Mouse (Mus musculus) midbrain, embryonic 16.5 days (tissue): ENCODE results near the gene Phf21b. TPM values are rescaled to one million over a fixed set of nuclear protein-coding genes. Genes with fewer than 3 reads are reported as not detected.

Source experiments
- ATAC-seq: fragments of 200-750 bp; cut with Nextera tagmentation; 2 replicates; pipeline ENCODE4 v1.8.0; 2017; ENCODE audit warnings: moderate TSS enrichment
- H3K27ac ChIP-seq: fragments of 300-500 bp; sonication (generic); 2 replicates; pipeline ENCODE4 v1.5.1; 2014; ENCODE audit warnings: mild to moderate bottlenecking, low read length, mixed read lengths
- H3K27me3 ChIP-seq: fragments of 300-500 bp; sonication (generic); 2 replicates; pipeline ENCODE4 v1.6.1; 2014; ENCODE audit warnings: low read depth, low read length, mixed read lengths; ENCODE audit not compliant: control insufficient read depth, insufficient read depth
- H3K36me3 ChIP-seq: fragments of 300-500 bp; sonication (generic); 2 replicates; pipeline ENCODE4 v1.6.1; 2014; ENCODE audit warnings: mild to moderate bottlenecking, low read length, moderate library complexity, mixed read lengths; ENCODE audit not compliant: control insufficient read depth, insufficient read depth
- H3K4me1 ChIP-seq: fragments of 300-500 bp; sonication (generic); 2 replicates; pipeline ENCODE4 v1.6.1; 2014; ENCODE audit warnings: mild to moderate bottlenecking, low read length, mixed read lengths; ENCODE audit not compliant: control insufficient read depth, insufficient read depth
- H3K4me2 ChIP-seq: fragments of 300-500 bp; sonication (generic); 2 replicates; pipeline ENCODE4 v1.6.1; 2014; ENCODE audit warnings: mild to moderate bottlenecking, low read length, mixed read lengths
- H3K4me3 ChIP-seq: fragments of 300-500 bp; sonication (generic); 2 replicates; pipeline ENCODE4 v1.5.1; 2014; ENCODE audit warnings: low read depth, mild to moderate bottlenecking, low read length, moderate library complexity, mixed read lengths
- H3K9ac ChIP-seq: fragments of 300-500 bp; sonication (generic); 2 replicates; pipeline ENCODE4 v1.6.1; 2014; ENCODE audit warnings: low read depth, low read length, mixed read lengths
- H3K9me3 ChIP-seq: fragments of 300-500 bp; sonication (generic); replicated peaks from 2 replicates; pipeline ENCODE4 v1.6.1; 2014; ENCODE audit warnings: mild to moderate bottlenecking, low read length, mixed read lengths; ENCODE audit not compliant: control insufficient read depth, poor library complexity, severe bottlenecking
- WGBS: fragments of 180-500 bp; shearing (Covaris S2); extraction: QIAGEN DNeasy Blood & Tissue Kit; methylation state at CpG from one replicate; pipeline ENCODE4 v1.1.7; 2014; 5-methylcytosine and 5-hydroxymethylcytosine counted together
- polyA plus RNA-seq: library from polyadenylated mRNA; unstranded; fragments of >200 nt; fragmentation: Nextera tagmentation; extraction: Ambion mirVana; gene quantifications from 2 replicates; pipeline ENCODE4 v1.2.1, GENCODE M21; 2015

Gene Phf21b
- polyA plus RNA-seq, 1 experiment from 2014 or later: 3.5 TPM

DNA sequence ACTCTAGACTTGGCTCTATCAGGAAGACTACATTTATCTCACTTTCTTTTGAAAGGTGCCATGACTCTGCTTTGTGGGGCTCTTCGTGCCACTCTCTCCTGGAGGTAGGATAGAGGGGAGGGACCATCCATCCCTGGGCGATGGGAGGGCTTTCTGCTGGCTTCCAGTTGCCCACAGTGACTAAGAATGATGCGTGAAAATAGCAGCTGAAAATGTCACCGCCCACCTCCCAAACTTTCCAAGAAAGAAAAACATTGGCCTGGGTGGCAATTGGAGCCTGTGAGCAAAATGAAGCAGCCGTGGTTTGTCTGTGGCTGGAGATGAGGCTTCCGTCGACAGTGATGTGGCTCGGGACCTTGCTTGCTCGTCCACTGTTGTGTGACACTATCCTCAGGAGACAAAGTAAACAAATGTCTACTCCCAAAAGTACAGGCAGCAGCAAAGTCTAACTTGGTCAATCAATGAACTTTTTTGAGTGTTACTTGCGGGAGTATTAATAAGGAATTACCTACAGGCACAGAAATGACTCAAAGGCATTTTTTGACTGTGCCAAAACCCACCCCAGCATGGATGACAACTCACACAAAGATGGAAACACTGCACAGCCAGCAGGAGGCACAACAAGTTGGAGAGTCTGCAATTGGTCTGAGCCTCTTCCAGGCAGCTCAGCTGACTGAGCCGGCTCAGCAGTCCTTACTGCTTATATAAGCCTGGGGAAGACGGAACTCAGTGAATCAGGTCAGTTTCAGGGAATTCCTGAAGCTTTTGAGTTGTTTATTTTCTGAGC is 21.4 kb upstream of the Phf21b start:
- Histone ChIP-seq H3K4me3 (no peak overlapping the region), H3K9ac (no peak overlapping the region), H3K27ac (no peak overlapping the region), H3K27me3 (no peaks in the 10 kb centered on the region), H3K9me3 (no peaks in the 10 kb centered on the region), H3K4me2 (no peak overlapping the region), H3K36me3 (no peaks in the 10 kb centered on the region), H3K4me1 (no peaks in the 10 kb centered on the region)
- 88% methylated on average over 12 of the region's 12 CpGs for WGBS
- ATAC-seq: no peak

DNA sequence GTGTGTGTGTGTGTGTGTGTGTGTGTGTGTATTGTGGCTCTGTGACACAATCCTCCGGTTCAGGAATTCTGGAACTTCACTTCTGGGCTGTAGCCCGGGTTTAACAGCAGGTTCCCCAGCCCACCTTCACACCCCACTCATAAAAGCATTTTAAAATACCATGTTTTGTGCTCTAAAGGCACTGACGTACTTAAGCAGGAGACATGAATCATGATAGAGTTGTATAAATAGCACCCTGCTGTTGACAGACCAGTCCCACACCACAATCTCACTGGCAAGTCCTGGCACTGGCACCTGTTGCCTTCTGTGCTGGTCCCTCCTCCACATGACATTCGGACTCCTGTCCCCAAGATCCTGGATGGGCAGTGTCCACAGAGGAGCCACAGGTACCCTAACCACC is 18.0 kb upstream of the Phf21b start:
- no peak overlapping the region for H3K9ac ChIP-seq
- no peaks in the 10 kb centered on the region for H3K4me1 ChIP-seq
- no peak overlapping the region for H3K4me2 ChIP-seq
- no peak overlapping the region for H3K27ac ChIP-seq
- H3K27me3 ChIP-seq: no peaks in the 10 kb centered on the region
- ATAC-seq: no peak
- WGBS: 86% methylated on average over 4 of the region's 4 CpGs
- no peaks in the 10 kb centered on the region for H3K36me3 ChIP-seq
- no peak overlapping the region for H3K4me3 ChIP-seq
- no peaks in the 10 kb centered on the region for H3K9me3 ChIP-seq

DNA sequence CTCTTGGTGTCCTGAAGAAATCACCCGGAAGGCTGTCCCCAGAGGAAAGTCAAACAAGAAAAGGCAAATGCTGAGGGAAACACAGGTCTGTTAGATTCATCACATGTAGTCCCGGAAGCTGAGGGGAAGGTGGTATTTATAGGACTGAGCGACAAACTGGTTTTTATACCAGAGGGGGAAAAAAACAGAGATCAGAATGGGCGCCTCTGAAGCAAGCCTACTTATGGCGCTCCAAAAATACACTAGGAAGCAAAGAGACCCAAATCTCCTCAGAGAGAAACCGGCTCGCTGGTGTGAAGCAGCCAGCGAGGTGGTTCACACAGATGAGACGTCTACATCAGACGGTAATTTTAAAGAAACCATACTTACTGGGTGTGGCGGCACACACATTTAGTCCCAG is 17.2 kb upstream of the Phf21b start:
- no peak for ATAC-seq
- no peaks in the 10 kb centered on the region for H3K9me3 ChIP-seq
- no peak overlapping the region for H3K4me3 ChIP-seq
- no peak overlapping the region for H3K4me2 ChIP-seq
- H3K9ac ChIP-seq: no peak overlapping the region
- 85% methylated on average over 11 of the region's 11 CpGs for WGBS
- no peaks in the 10 kb centered on the region for H3K4me1 ChIP-seq
- H3K27me3 ChIP-seq: no peaks in the 10 kb centered on the region
- H3K27ac ChIP-seq: no peak overlapping the region
- no peaks in the 10 kb centered on the region for H3K36me3 ChIP-seq

DNA sequence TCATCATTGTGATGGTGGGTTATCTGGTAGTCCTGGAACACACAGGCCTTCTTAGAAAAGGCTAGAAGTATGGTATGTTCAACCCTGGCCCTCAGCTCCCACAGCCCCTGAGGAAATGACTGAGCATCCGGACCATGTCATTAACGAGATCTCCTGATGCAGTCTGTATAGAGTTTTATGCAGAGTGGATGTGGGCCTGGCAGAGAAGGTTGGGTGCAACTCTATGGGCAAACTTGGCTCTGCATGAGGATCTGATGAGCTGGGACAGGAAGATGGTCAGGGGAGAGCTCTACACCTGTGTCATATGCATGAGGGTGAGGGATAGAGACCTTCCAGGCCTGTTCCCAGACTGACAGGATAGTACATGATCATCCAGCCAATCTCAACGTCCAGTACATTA is 16.0 kb upstream of the Phf21b start:
- Histone ChIP-seq H3K4me1 (no peaks in the 10 kb centered on the region), H3K27me3 (no peaks in the 10 kb centered on the region)
- WGBS: 89% methylated on average over 3 of the region's 3 CpGs

DNA sequence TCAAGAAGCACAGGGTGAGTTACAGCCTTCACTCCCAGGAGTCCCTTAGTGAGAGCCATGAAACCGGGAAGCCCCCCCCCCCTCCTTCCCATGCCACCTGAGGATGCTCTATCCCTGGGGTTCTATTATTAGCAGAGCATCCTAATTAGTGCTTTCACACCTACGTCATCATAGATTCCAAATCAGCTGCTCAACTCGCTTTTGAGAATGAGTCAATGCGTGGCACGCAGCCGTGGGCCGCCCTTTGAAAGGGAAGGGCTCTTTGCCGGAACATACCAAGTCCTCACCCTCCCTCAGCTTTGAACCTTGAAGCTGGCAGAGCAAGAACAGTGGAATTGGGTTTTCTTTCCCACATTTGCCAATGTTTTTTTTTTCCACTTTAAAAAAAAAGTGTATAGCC is 6.1 kb upstream of the Phf21b start:
- Histone ChIP-seq H3K27ac (no peak overlapping the region), H3K4me1 (peaks cover 4% of the 10 kb centered on the region; the same call in 1 of the 2 replicates), H3K36me3 (no peaks in the 10 kb centered on the region), H3K9ac (no peak overlapping the region), H3K4me3 (no peak overlapping the region), H3K4me2 (no peak overlapping the region), H3K27me3 (no peaks in the 10 kb centered on the region), H3K9me3 (no peaks in the 10 kb centered on the region)
- no peak for ATAC-seq
- WGBS: 90% methylated on average over 8 of the region's 8 CpGs

More for the DNA sequence above, 16.0 kb upstream of the Phf21b start:
- no peaks in the 10 kb centered on the region for H3K9me3 ChIP-seq
- H3K4me2 ChIP-seq: no peak overlapping the region
- no peaks in the 10 kb centered on the region for H3K36me3 ChIP-seq
- H3K9ac ChIP-seq: no peak overlapping the region
- H3K27ac ChIP-seq: no peak overlapping the region
- ATAC-seq: no peak
- H3K4me3 ChIP-seq: no peak overlapping the region

DNA sequence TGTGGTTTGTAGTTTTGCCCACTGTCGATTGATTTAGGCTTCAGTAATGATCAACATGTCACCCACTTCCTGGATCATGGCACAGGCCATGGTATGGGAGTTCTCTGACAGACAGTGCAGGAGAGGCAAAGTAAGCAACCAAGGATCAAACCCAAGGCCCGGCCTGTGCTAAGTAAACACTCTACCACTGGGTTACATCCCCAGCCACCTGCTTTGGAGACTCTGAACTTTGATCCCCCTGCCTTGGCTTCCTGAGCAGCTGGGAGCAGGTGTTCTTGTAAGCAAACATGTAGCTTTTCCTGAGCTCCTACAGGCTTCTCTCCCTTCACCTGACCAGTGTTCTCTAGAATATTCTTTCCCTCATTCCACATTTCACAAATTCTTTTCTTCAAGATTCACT is 1.8 kb upstream of the Phf21b start:
- H3K27ac ChIP-seq: no peak overlapping the region
- no peak overlapping the region for H3K4me3 ChIP-seq
- no peaks in the 10 kb centered on the region for H3K9me3 ChIP-seq
- WGBS: 86% methylated on average over 2 of the region's 2 CpGs
- no peak overlapping the region for H3K4me2 ChIP-seq
- H3K4me1 ChIP-seq: peaks cover 13% of the 10 kb centered on the region
- ATAC-seq: no peak
- H3K27me3 ChIP-seq: no peaks in the 10 kb centered on the region
- no peak overlapping the region for H3K9ac ChIP-seq
- H3K36me3 ChIP-seq: no peaks in the 10 kb centered on the region

DNA sequence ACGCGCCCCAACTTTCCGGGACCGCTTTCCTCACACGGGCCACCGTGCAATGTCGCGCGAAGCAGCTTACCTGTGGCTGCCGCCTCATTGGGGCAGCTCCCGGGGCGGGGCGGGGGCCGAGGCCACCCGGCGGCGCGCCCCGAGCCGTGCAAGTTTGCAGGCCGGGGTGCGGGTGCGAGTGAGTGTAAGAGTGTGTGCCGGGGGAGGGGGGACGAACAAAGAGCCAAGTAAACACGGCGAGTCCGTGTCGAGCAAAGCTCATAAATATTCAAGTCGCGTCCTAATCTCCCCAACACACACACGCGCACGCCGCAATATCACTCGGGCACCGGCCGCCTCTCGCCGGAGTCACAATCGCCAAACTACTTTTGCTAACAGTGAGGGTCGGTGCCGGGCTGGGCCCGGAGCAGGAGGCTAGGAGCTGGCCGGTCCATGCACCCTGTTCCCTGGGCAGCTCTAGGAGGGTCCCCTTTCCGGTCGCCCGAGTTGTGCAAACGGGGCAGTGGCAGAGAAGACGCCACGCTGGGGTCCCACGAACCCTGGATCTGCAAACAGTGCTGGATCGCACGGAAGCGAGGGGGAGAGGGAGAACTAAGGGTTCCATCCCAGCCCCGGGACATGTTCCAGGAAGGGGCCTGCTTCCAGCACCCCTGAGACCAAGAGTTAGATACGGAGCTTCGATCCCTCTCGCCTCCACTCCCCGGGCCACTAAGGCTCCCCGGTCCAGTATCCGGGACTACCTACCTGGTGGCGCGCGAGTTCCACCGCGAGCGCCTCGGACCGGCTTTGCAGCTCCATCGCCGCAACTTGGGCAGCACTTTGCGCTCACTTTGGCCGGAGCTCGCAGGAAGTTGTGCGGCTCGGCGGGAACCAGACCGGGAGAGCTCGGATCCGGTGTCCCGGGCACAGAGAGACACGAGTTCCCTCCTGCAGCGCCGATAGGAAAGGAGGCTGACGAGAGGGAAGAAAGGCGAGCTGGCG is 638 bp downstream of the Phf21b start:
- peak; percentile 11; the same call in 1 of the 2 replicates for ATAC-seq
- Histone ChIP-seq H3K36me3 (no peaks in the 10 kb centered on the region), H3K4me3 (peak overlapping the region; percentile 70), H3K4me1 (peaks cover 30% of the 10 kb centered on the region), H3K27ac (peak overlapping the region; percentile 91), H3K27me3 (no peaks in the 10 kb centered on the region), H3K9me3 (no peaks in the 10 kb centered on the region), H3K4me2 (peak overlapping the region; percentile 99), H3K9ac (peak overlapping the region; percentile 76)
- under 1% methylated on average over 88 of the region's 88 CpGs for WGBS

DNA sequence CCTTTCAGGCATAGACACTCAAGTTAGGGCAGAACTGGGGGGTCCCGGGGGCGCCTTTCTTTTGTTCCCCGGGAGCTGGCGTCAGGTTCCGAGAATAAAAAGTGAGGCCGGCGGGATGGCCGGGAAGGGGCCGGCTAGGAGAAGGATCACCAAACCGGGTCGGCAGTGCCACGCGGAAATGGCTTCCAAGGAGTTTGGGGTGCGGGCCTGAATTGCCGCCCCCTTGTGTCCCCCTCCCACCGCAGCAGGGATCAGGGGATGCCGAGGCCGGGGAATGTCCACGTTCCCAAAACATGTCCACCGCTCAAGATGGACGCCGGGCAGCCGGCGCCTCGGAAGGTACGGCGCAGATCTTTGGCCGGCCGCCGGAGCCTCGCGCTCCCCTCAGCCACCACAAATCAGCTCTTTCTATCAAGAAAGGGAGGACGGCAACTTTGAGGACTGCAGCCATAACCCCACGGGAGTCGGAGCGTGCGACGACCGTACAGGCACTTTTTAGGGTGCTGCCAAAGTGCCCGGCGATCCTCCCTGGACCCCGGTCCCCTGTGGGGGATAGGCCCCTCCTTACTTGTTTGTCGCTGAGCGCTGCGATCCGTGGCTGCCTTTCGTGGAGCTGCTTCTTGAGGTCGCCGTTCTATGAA is 1.6 kb downstream of the Phf21b start:
- H3K9ac ChIP-seq: peak overlapping the region; percentile 76
- H3K36me3 ChIP-seq: no peaks in the 10 kb centered on the region
- WGBS: under 1% methylated on average over 48 of the region's 49 CpGs
- no peaks in the 10 kb centered on the region for H3K9me3 ChIP-seq
- no peaks in the 10 kb centered on the region for H3K27me3 ChIP-seq
- ATAC-seq: peak; percentile 1; the same call in 1 of the 2 replicates
- H3K4me2 ChIP-seq: peak overlapping the region; percentile 99
- peaks cover 31% of the 10 kb centered on the region for H3K4me1 ChIP-seq
- peak overlapping the region; percentile 91 for H3K27ac ChIP-seq
- H3K4me3 ChIP-seq: peak overlapping the region; percentile 70
